Mouse (Mus musculus) heart, embryonic 14.5 days (tissue): ENCODE results near the gene Tmem164. TPM values are rescaled to one million over a fixed set of nuclear protein-coding genes. Genes with fewer than 3 reads are reported as not detected.

ENCODE experiments used
- ATAC-seq: fragments of 200-750 bp; cut with Nextera tagmentation; 2 replicates; pipeline ENCODE4 v1.8.0; 2017; ENCODE audit warnings: low read depth, moderate TSS enrichment; ENCODE audit not compliant: insufficient number of reproducible peaks, insufficient read depth, low FRiP score
- H3K27ac ChIP-seq, 2 experiments: fragments of 200-500 bp in 1 of 2; fragments of 300-500 bp in 1 of 2; sonication (generic) in 1 of 2; replicated peaks in 1 of 2; 2 replicates each; pipeline ENCODE4 v1.5.1; 2012 to 2014; ENCODE audit warnings: low read depth in 2 of 2, low read length in 2 of 2, control low read depth in 1 of 2, mild to moderate bottlenecking in 1 of 2, mixed read lengths in 1 of 2; ENCODE audit not compliant: control insufficient read depth in 1 of 2, insufficient read depth in 1 of 2
- H3K27me3 ChIP-seq: fragments of 300-500 bp; sonication (generic); 2 replicates; pipeline ENCODE4 v1.6.1; 2014; ENCODE audit warnings: mild to moderate bottlenecking, low read length, control low read depth; ENCODE audit not compliant: control insufficient read depth, insufficient read depth
- H3K36me3 ChIP-seq: fragments of 300-500 bp; sonication (generic); 2 replicates; pipeline ENCODE4 v1.6.1; 2014; ENCODE audit warnings: mild to moderate bottlenecking, control low read depth, low read length, mixed read lengths; ENCODE audit not compliant: control insufficient read depth, insufficient read depth
- H3K4me1 ChIP-seq, 2 experiments: fragments of 200-500 bp in 1 of 2; fragments of 300-500 bp in 1 of 2; sonication (generic) in 1 of 2; 2 replicates each; pipeline ENCODE4 v1.6.1; 2012 to 2014; ENCODE audit warnings: low read length in 2 of 2, control low read depth in 1 of 2, mixed read lengths in 1 of 2; ENCODE audit not compliant: control insufficient read depth in 2 of 2, insufficient read depth in 2 of 2
- H3K4me2 ChIP-seq: fragments of 300-500 bp; sonication (generic); 2 replicates; pipeline ENCODE4 v1.6.1; 2014; ENCODE audit warnings: mild to moderate bottlenecking, low read length
- H3K4me3 ChIP-seq, 2 experiments: fragments of 200-500 bp in 1 of 2; fragments of 300-500 bp in 1 of 2; sonication (generic) in 1 of 2; 2 replicates each; pipeline ENCODE4 v1.5.1; 2012 to 2014; ENCODE audit warnings: low read length in 2 of 2, mild to moderate bottlenecking in 2 of 2, control low read depth in 1 of 2, low read depth in 1 of 2, moderate library complexity in 1 of 2; ENCODE audit not compliant: control insufficient read depth in 1 of 2, insufficient read depth in 1 of 2
- H3K9ac ChIP-seq: fragments of 300-500 bp; sonication (generic); 2 replicates; pipeline ENCODE4 v1.6.1; 2014; ENCODE audit warnings: mild to moderate bottlenecking, low read length
- H3K9me3 ChIP-seq: fragments of 300-500 bp; sonication (generic); 2 replicates; pipeline ENCODE4 v1.6.1; 2016; ENCODE audit warnings: low read length, control low read depth; ENCODE audit not compliant: control insufficient read depth
- WGBS: fragments of 180-500 bp; shearing (Covaris S2); extraction: QIAGEN DNeasy Blood & Tissue Kit; methylation state at CpG from one replicate; pipeline ENCODE4 v1.1.7; 2014; 5-methylcytosine and 5-hydroxymethylcytosine counted together
- polyA plus RNA-seq: library from polyadenylated mRNA; unstranded; fragments of >200 nt; fragmentation: Nextera tagmentation; extraction: Ambion mirVana; gene quantifications from 2 replicates; pipeline ENCODE4 v1.2.1, GENCODE M21; 2014

The Tmem164 gene
- polyA plus RNA-seq, 1 experiment from 2014 or later: 34.8 TPM

DNA sequence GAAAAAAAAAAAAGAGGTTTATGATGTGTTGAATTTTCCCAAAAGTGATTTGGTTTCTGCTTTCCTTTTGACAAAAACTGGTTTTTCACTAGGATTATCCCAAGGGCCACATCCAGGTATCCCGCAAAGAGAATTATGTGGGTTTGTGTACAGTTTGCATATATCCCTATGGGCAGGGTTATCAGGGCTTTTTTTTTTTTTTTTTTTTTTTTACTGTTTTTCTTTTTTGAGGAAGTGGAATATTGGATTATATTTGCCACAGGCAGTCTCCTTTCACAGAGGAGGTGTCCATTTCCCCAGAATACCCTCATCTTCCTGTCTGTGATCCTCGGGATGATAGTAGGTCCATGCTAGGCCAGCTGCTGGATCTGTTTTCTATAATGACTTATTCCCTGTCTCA lies 148.1 kb downstream of the Tmem164 start:
- Histone ChIP-seq H3K4me2 (no peak overlapping the region), H3K27me3 (no peaks in the 10 kb centered on the region), H3K9me3 (no peaks in the 10 kb centered on the region), H3K9ac (no peak overlapping the region), H3K36me3 (peaks cover 4% of the 10 kb centered on the region; the same call in 1 of the 2 replicates), H3K4me3 (no peak overlapping the region), H3K27ac (no peak overlapping the region), H3K4me1 (peaks cover 38 to 61% of the 10 kb centered on the region in 2 experiments)
- no peak for ATAC-seq
- 72% methylated on average over 2 of the region's 2 CpGs for WGBS

DNA sequence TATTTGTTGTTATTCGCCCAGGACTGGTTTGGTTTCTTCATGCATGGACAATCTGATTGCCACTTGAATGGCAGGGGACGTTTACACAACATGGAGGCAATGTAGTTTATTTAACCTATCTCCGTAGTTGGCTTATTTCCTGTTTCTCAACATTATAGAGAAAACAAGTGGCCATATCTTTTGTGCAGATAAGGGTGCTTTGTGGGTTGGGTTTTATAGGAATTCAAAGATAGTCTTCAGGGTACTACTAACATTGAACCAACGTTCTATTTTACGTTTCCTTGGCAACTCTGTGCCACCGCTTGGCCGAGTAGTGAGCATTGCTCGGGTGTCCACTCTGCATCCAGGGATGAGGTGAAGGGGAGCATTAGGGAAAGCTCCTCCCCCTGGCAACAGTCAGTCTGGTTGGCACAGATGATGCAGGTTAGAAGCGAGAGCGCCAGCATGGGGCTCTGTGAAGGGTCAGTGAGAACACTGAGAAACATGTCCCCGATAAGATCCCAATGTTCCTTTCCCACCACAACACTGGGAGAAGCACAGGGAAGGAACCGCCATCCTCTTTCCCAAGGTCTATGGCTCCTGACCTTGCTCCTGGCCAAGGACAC lies 148.8 kb downstream of the Tmem164 start:
- Histone ChIP-seq H3K9ac (no peak overlapping the region), H3K4me2 (no peak overlapping the region), H3K4me1 (peaks cover 44 to 60% of the 10 kb centered on the region in 2 experiments), H3K27me3 (no peaks in the 10 kb centered on the region), H3K9me3 (no peaks in the 10 kb centered on the region), H3K4me3 (no peak overlapping the region), H3K36me3 (peaks cover 11% of the 10 kb centered on the region; the same call in 1 of the 2 replicates), H3K27ac (peak overlapping the region in 1 of 2 experiments; percentile 17; a peak in 2 of 4 replicates)
- 75% methylated on average over 12 of the region's 12 CpGs for WGBS
- no peak for ATAC-seq

DNA sequence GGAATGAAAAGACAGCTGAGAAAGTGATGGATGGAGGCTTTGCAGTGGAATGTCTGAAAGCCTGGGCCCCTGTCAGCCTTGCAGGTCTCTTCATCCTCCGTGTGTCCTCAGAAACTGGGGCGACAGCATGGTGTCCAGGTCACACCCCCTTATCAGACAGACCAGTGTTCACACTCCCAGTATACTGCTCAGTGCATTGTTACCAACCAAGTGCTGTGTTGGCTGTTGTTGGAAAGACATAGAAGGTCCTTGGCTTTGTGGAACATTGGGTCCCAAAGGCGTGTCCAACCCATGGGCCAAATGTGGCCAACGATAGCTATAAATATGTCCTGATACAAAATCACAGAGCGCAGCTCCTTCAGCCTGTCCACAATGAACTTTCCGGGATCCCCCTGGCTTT lies 149.4 kb downstream of the Tmem164 start:
- no peaks in the 10 kb centered on the region for H3K27me3 ChIP-seq
- H3K4me1 ChIP-seq: peaks cover 45 to 60% of the 10 kb centered on the region in 2 experiments
- H3K9ac ChIP-seq: no peak overlapping the region
- ATAC-seq: no peak
- peaks cover 16% of the 10 kb centered on the region; the same call in 1 of the 2 replicates for H3K36me3 ChIP-seq
- no peak overlapping the region for H3K4me2 ChIP-seq
- WGBS: 73% methylated on average over 6 of the region's 6 CpGs
- no peaks in the 10 kb centered on the region for H3K9me3 ChIP-seq
- no peak overlapping the region for H3K4me3 ChIP-seq
- peak overlapping the region in 1 of 2 experiments; percentile 17; a peak in 3 of 4 replicates for H3K27ac ChIP-seq

DNA sequence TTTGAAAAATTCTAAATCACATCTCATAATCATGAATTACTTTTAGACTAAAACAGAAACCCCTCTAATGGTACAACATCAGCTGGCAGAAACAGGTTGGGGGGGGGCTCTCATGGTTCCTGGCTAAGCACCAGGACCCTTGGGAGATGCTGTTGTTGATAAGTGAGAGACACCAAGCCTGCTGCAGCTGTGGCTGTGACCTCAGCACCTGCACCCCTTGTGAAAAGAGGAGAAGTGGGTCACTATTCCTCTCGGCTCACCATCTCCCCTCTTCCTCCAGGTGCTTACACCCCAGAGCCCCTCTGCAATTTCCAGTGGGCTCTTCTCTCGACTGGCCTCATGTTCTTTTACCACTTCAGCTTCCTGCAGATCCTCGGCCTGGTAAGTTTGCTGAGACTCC lies 151.0 kb downstream of the Tmem164 start:
- Histone ChIP-seq H3K4me1 (peaks cover 41 to 52% of the 10 kb centered on the region in 2 experiments), H3K4me2 (no peak overlapping the region), H3K27me3 (no peaks in the 10 kb centered on the region), H3K9me3 (no peaks in the 10 kb centered on the region), H3K36me3 (peaks cover 29% of the 10 kb centered on the region; the same call in 1 of the 2 replicates), H3K9ac (no peak overlapping the region), H3K27ac (peak overlapping the region; percentile 84 to 87; a peak in 3 of 4 replicates), H3K4me3 (no peak overlapping the region)
- ATAC-seq: no peak
- 65% methylated on average over 3 of the region's 3 CpGs for WGBS

DNA sequence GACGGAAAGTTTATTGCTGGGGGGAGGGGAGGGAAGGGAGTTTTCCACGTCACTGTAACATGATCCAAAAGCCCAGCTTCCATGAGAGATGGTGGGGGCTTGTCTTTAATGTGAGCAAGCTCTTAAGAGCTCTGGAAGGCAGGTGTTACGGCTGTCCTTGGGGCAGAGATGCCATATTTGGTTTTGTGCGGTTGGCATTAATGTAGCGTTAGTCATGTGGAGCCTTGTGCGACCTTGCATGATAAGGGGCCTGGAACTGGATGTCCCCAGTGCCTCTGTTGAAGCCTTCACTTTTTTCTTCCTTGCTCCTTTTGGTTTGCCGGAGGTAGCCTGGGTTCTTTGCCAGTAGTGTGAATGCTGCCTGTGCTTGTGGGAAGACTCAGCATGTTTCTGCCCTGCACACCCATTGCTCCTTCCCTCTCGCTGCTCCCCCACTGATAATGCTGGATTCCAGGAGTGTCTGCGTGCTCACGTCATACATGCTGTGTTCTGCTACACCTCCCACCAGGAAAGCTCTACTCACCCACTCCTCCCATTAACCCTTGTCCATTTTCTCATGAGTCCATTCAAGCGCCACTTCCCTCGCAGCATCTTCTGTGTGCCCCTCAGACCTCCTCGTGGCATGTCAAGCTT lies 152.1 kb downstream of the Tmem164 start:
- WGBS: 43% methylated on average over 13 of the region's 13 CpGs
- Histone ChIP-seq H3K4me2 (peak overlapping the region; percentile 2; the same call in 1 of the 2 replicates), H3K4me1 (peaks cover 39 to 45% of the 10 kb centered on the region in 2 experiments), H3K9ac (no peak overlapping the region), H3K27ac (peak overlapping the region; percentile 84 to 87), H3K9me3 (no peaks in the 10 kb centered on the region), H3K4me3 (no peak overlapping the region), H3K36me3 (peaks cover 29% of the 10 kb centered on the region; the same call in 1 of the 2 replicates), H3K27me3 (no peaks in the 10 kb centered on the region)
- peak; percentile 72 for ATAC-seq

DNA sequence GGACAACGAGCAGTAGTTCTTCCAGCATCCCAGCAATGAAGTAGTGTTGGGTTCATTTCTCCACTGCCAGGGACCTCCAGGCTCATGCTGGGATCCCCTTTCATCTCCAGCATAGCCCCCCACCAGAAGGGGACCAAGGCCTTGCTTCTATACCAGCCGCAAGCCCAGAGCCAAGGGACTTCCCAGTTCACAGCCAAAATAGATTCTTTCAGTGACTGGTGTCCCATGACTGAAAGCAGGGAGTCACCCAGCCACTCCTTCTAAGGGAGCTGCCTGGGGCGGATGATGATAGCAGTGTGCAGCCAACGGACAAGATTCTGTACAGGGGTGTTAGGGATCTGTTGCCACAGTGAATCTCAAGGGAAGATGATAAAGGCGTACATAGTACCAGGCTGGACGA lies 153.6 kb downstream of the Tmem164 start:
- Histone ChIP-seq H3K4me1 (peaks cover 36 to 44% of the 10 kb centered on the region in 2 experiments), H3K9ac (no peak overlapping the region), H3K4me3 (no peak overlapping the region), H3K36me3 (peaks cover 29% of the 10 kb centered on the region; the same call in 1 of the 2 replicates), H3K9me3 (no peaks in the 10 kb centered on the region), H3K27me3 (no peaks in the 10 kb centered on the region), H3K27ac (peak overlapping the region; percentile 57 to 84), H3K4me2 (no peak overlapping the region)
- 52% methylated on average over 6 of the region's 6 CpGs for WGBS
- ATAC-seq: no peak

DNA sequence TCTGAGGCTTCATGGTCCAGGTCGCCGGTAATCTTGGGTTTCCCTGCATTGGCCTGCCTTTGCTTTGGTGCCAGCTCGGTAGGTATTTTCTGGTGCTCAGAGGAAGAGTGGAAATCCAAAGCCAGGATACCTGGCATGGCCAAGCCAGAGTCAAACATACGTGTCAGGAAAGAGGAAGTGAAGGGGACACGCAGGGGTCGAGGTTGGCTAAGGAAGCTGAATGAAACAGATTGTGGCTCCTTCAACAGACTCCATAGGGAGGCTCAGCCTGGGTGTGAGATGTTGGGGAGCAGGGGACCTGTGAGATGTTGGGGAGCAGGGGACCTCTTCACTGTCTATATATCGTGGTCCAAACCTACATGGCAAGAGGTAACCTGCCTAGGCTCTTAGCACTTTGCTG lies 155.2 kb downstream of the Tmem164 start:
- Histone ChIP-seq H3K4me1 (peaks cover 27 to 32% of the 10 kb centered on the region in 2 experiments), H3K4me2 (no peak overlapping the region), H3K9ac (no peak overlapping the region), H3K36me3 (peaks cover 29% of the 10 kb centered on the region; the same call in 1 of the 2 replicates), H3K9me3 (no peaks in the 10 kb centered on the region), H3K4me3 (no peak overlapping the region), H3K27me3 (no peaks in the 10 kb centered on the region), H3K27ac (no peak overlapping the region)
- no peak for ATAC-seq
- 87% methylated on average over 7 of the region's 7 CpGs for WGBS
